Mouse (Mus musculus): Measurements from ENCODE around the gene Slc19a1.

Gene Slc19a1

DNA sequence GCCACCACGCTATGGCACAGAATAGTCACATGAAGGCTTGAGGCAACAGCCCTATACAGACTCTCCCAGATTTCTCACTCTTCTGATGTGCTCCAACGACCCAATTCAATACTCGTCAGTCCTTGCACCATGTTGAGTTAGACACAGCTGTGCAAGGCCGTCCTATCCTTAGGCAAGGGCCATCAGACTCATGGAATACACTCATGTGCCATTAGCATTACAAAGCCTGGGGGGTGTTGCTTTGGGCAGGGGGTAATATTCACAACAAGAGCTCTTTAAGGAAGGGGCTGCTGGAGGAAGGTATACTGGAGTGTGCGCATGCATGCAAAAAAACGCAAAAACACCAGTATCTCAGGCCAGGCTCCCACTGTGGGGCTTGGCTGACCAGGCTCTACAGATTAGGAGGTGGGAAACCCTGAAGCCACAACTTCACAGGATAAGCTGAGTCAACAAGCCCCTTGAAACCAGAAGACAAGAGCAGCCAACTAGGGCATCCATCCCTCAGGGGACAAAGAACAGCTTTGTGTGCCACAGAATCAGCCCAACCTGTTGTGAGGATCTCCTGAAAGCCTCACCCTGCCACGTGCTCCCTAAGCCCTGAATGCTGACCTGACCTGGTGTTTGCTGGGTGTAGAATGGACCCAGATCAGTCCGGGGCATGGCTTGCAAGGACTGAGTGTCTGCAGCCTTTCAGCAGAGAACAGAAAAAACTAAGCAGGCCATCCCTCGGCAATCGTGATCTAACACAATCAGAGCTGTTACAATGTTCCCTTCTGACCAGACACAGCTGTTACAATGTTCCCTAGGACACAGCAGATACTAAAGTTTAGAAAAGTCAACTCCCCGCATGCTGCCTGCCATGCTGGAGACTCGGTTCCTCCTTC lies 65.2 kb downstream of the Slc19a1 start:
- no peak for DNase-seq (ENCODE audit: low spot score)

DNA sequence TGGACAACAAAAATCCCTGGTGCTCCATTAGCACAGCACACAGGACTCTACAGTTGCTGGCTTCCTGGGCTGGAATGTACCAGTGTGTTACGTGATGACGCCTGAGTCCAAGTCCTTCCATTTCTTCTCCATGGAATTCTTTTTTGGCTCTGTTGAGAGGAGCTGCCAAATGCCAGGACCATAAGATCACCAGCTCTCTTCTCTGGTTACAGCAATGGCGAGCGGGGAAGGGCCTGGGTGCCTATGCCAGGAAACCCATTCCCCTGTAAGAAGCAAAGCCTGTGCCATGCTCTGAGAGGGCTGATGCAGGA lies 65.8 kb downstream of the Slc19a1 start:
- peak; percentile 18 for DNase-seq (ENCODE audit: low spot score)

DNA sequence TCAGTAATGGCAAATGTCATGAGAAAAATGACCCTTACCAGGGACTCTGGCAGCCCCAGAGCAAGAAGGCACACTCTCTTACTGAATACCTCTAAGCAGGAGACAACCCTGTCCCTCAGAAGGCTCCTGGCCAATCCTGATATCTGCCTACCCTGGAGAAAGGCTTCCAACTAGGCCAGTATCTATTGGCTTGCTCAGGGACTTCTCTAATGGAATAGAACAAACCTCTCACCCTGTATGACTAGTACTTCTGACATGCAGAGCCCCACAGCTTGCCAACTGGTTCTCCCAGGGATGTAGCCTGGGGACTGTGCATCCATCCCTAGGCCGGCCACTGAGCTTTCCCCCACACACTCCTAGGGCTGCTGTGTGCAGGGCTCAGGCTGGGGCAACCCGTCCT lies 66.6 kb downstream of the Slc19a1 start:
- DNase-seq (ENCODE audit: low spot score): no peak

DNA sequence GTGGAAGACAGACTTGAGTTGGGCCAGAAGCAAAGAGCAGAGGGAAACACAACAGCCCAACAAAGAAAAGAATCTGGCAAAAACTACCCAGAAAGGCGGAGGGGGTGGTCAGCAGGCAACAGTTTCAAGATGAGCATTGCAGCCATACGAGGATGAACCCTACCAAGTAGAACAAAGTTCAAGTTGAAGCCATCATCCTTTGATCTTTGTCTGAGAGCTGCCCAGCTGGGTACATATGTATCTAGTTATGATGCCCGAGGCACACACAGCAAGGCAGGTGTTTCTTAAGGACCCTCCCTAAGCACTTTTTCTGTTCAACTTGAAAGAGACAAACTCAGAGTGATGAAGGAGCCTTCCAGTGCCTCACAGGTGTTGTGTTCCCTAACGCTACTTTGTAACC lies 67.7 kb downstream of the Slc19a1 start:
- no peak for DNase-seq (ENCODE audit: low spot score)

- DNase-seq (ENCODE audit: low spot score): no peak
These were observed 71.6 kb downstream of the Slc19a1 start for GRCm38 (mm10) chr10:77103689-77104088.

DNA sequence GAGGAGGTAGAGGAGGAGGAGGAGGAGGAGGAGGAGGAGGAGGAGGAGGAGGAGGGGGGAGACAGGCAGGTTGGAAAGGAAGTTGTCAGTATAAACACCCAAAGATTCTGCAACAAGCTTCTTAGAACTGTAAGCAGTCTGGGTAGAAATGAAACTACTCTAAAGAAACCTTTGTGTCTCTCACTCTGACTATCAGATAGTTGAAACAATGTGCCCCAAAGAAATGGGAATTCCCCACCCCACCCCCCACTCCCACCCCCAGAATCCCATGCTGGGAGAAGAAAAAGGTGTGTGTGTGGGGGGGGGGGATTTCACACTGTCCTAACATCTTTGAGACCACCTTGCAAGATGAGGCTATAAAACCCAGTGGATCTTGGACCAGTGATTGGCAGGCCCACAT lies 72.3 kb downstream of the Slc19a1 start:
- DNase-seq (ENCODE audit: low spot score): no peak

DNA sequence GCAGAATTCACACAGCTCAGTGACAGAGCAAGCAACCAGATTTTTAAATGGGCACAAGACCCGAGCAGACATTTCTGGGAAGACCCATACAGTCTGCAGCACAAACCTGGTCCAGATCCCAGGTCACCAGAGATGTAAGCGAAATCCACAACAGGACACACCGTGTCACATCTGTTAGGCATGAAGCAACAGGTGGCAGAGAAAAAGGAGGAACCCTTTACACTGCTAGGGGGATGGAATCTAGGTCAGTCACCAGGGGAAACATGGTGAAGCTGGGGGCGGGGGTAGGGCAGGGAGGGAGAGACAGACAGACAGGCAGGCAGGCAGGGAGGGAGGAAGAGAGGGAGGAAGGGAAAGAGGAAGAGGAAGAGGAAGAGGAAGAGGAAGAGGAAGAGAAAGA lies 76.1 kb downstream of the Slc19a1 start:
- no peak for DNase-seq (ENCODE audit: low spot score)

- DNase-seq (ENCODE audit: low spot score): no peak
These were observed 78.0 kb downstream of the Slc19a1 start for GRCm38 (mm10) chr10:77110010-77110409.

All from lung, postnatal 25 days (tissue).